Mouse (Mus musculus) granulocyte monocyte progenitor cell, adult 5-6 weeks (primary cell): ENCODE measurements around the gene C1ra. TPM values are rescaled to one million over a fixed set of nuclear protein-coding genes. Genes with fewer than 3 reads are reported as not detected.
"Not testable (repeated sequence)": the region's sequence is repeated elsewhere in the genome, so short reads cannot be mapped to it uniquely, and the experiment has no call there.

ENCODE experiments used
- ATAC-seq: replicated peaks from 2 replicates; pipeline ENCODE4 v1.8.0; 2016; ENCODE audit warnings: mild to moderate bottlenecking, moderate TSS enrichment, inconsistent platforms; ENCODE audit not compliant: poor library complexity, severe bottlenecking
- total RNA-seq, 2 experiments: library from RNA; stranded (forward) in 1 of 2; stranded (reverse) in 1 of 2; fragments of 200-712, 200-1000 nt in 1 of 2; fragments of >200 nt in 1 of 2; fragmentation: Nextera tagmentation in 1 of 2; gene quantifications; 2 replicates each; pipeline ENCODE4 v1.2.3; 2014 to 2017

C1ra gene
- total RNA-seq, 2 experiments from 2014 or later: 3.5 to 4.9 TPM

- ATAC-seq: peak; percentile 82
Measured at GRCm38 (mm10) chr6:124536125-124536829, 24.1 kb downstream of the C1ra start.

GRCm38 (mm10) chr6:124541176-124541575 lies 29.0 kb downstream of the C1ra start:
- not testable (repeated sequence) for ATAC-seq

GRCm38 (mm10) chr6:124542284-124542683 lies 30.1 kb downstream of the C1ra start, which contains the start of gene C1s1:
Gene C1s1 (minus strand): TSS chr6:124542359.
- ATAC-seq: peak; percentile 92

GRCm38 (mm10) chr6:124544466-124544865 lies 32.3 kb downstream of the C1ra start:
- ATAC-seq: peak; percentile 23; the same call in 1 of the 2 replicates

- no peak for ATAC-seq
Measured at GRCm38 (mm10) chr6:124545425-124545824, 33.2 kb downstream of the C1ra start.

GRCm38 (mm10) chr6:124547979-124548378 lies 35.8 kb downstream of the C1ra start:
- ATAC-seq: not testable (repeated sequence)

GRCm38 (mm10) chr6:124549023-124549550 lies 36.9 kb downstream of the C1ra start:
- ATAC-seq: no peak

- ATAC-seq: no peak
Measured at GRCm38 (mm10) chr6:124552766-124553165, 40.6 kb downstream of the C1ra start.

GRCm38 (mm10) chr6:124555956-124556355 lies 43.8 kb downstream of the C1ra start:
- not testable (repeated sequence) for ATAC-seq

GRCm38 (mm10) chr6:124561156-124561555 lies 49.0 kb downstream of the C1ra start:
- ATAC-seq: not testable (repeated sequence)

- ATAC-seq: not testable (repeated sequence)
Measured at GRCm38 (mm10) chr6:124561611-124562010, 49.4 kb downstream of the C1ra start.

GRCm38 (mm10) chr6:124570026-124570425 lies 57.8 kb downstream of the C1ra start, which contains the start of gene C1rb:
Gene C1rb (plus strand): TSS chr6:124570294.
- ATAC-seq: peak; percentile 72

Other genes starting within 250 kb of the C1ra start
- gene Cd163, start 207.7 kb upstream of the C1ra start, total RNA-seq (2014; fragmentation: Nextera tagmentation): 1.2 and 2.9 TPM in 2 replicates
- gene Cd163, start 207.7 kb upstream of the C1ra start, total RNA-seq (2017): 2.3 and 2.4 TPM in 2 replicates
- gene Pex5, start 97.3 kb upstream of the C1ra start, total RNA-seq (2014; fragmentation: Nextera tagmentation): 31.3 and 34.9 TPM in 2 replicates
- 16.2 and 19.5 TPM in 2 replicates for gene Pex5, start 97.3 kb upstream of the C1ra start, total RNA-seq (2017)
- 7.5 and 17.8 TPM in 2 replicates for gene Clstn3, start 47.6 kb upstream of the C1ra start, total RNA-seq (2014; fragmentation: Nextera tagmentation)
- gene Clstn3, start 47.6 kb upstream of the C1ra start, total RNA-seq (2017): 8.6 and 11.6 TPM in 2 replicates
- gene C1rl, start 19.3 kb upstream of the C1ra start, total RNA-seq (2014; fragmentation: Nextera tagmentation): 6.8 and 7.0 TPM in 2 replicates
- gene C1rl, start 19.3 kb upstream of the C1ra start, total RNA-seq (2017): 5.9 and 8.6 TPM in 2 replicates
- gene C1s1, start 30.0 kb downstream of the C1ra start, total RNA-seq (2014; fragmentation: Nextera tagmentation): not detected in 2 replicates
- 0.13 TPM in 1 of 2 replicates, not detected in the other for gene C1s1, start 30.0 kb downstream of the C1ra start, total RNA-seq (2017)
- not detected in 2 replicates for gene C1rb, start 57.9 kb downstream of the C1ra start, total RNA-seq (2014; fragmentation: Nextera tagmentation)
- not detected in 2 replicates for gene C1rb, start 57.9 kb downstream of the C1ra start, total RNA-seq (2017)
- not detected in 2 replicates for gene C1s2, start 123.7 kb downstream of the C1ra start, total RNA-seq (2014; fragmentation: Nextera tagmentation)
- not detected in 2 replicates for gene C1s2, start 123.7 kb downstream of the C1ra start, total RNA-seq (2017)
- 38.3 and 52.1 TPM in 2 replicates for gene Lpcat3, start 150.6 kb downstream of the C1ra start, total RNA-seq (2014; fragmentation: Nextera tagmentation)
- 23.1 and 29.3 TPM in 2 replicates for gene Lpcat3, start 150.6 kb downstream of the C1ra start, total RNA-seq (2017)
- gene Emg1, start 199.8 kb downstream of the C1ra start, total RNA-seq (2014; fragmentation: Nextera tagmentation): 201 and 231 TPM in 2 replicates
- 193 and 209 TPM in 2 replicates for gene Emg1, start 199.8 kb downstream of the C1ra start, total RNA-seq (2017)
- gene Phb2, start 199.9 kb downstream of the C1ra start, total RNA-seq (2014; fragmentation: Nextera tagmentation): 310 and 315 TPM in 2 replicates
- gene Phb2, start 199.9 kb downstream of the C1ra start, total RNA-seq (2017): 320 and 326 TPM in 2 replicates
- gene Ptpn6, start 226.3 kb downstream of the C1ra start, total RNA-seq (2014; fragmentation: Nextera tagmentation): 169 and 206 TPM in 2 replicates
- gene Ptpn6, start 226.3 kb downstream of the C1ra start, total RNA-seq (2017): 327 and 371 TPM in 2 replicates
- 177 and 222 TPM in 2 replicates for gene Grcc10, start 229.0 kb downstream of the C1ra start, total RNA-seq (2014; fragmentation: Nextera tagmentation)
- 109 and 136 TPM in 2 replicates for gene Grcc10, start 229.0 kb downstream of the C1ra start, total RNA-seq (2017)
- not detected in 2 replicates for gene Gm45234, start 243.6 kb downstream of the C1ra start, total RNA-seq (2014; fragmentation: Nextera tagmentation)
- not detected in 2 replicates for gene Gm45234, start 243.6 kb downstream of the C1ra start, total RNA-seq (2017)
- 25.1 and 37.2 TPM in 2 replicates for gene Atn1, start 244.1 kb downstream of the C1ra start, total RNA-seq (2014; fragmentation: Nextera tagmentation)
- 2.6 and 3.0 TPM in 2 replicates for gene Atn1, start 244.1 kb downstream of the C1ra start, total RNA-seq (2017)